Mouse (Mus musculus) limb, embryonic 11.5 days (tissue): ENCODE data around the gene Tmem236. TPM values are rescaled to one million over a fixed set of nuclear protein-coding genes. Genes with fewer than 3 reads are reported as not detected.
"Not testable (repeated sequence)": the region's sequence is repeated elsewhere in the genome, so short reads cannot be mapped to it uniquely, and the experiment has no call there.

ENCODE experiments used
- ATAC-seq: fragments of 200-750 bp; cut with Nextera tagmentation; 2 replicates; pipeline ENCODE4 v1.8.0; 2017; ENCODE audit warnings: low read depth; ENCODE audit not compliant: insufficient number of reproducible peaks, low FRiP score, low TSS enrichment
- DNase-seq: peaks from one replicate; pipeline ENCODE4 v3.0.0-alpha.2; 2015; ENCODE audit warnings: low spot score
- H3K27ac ChIP-seq: fragments of 300-500 bp; sonication (generic); replicated peaks from 2 replicates; pipeline ENCODE4 v1.5.1; 2014; ENCODE audit warnings: low read depth, mild to moderate bottlenecking, low read length
- H3K27me3 ChIP-seq: fragments of 300-500 bp; sonication (generic); 2 replicates; pipeline ENCODE4 v1.6.1; 2014; ENCODE audit warnings: mild to moderate bottlenecking, low read length, mixed read lengths; ENCODE audit not compliant: control insufficient read depth, insufficient read depth
- H3K36me3 ChIP-seq: fragments of 300-500 bp; sonication (generic); 2 replicates; pipeline ENCODE4 v1.6.1; 2014; ENCODE audit warnings: mild to moderate bottlenecking, low read length, moderate library complexity, mixed read lengths; ENCODE audit not compliant: control insufficient read depth, insufficient read depth
- H3K4me1 ChIP-seq: fragments of 300-500 bp; sonication (generic); 2 replicates; pipeline ENCODE4 v1.6.1; 2014; ENCODE audit warnings: low read length, mixed read lengths; ENCODE audit not compliant: control insufficient read depth, insufficient read depth
- H3K4me2 ChIP-seq: fragments of 300-500 bp; sonication (generic); 2 replicates; pipeline ENCODE4 v1.6.1; 2014; ENCODE audit warnings: low read depth, mild to moderate bottlenecking, moderate library complexity; ENCODE audit not compliant: severe bottlenecking
- H3K4me3 ChIP-seq: fragments of 300-500 bp; sonication (generic); 2 replicates; pipeline ENCODE4 v1.5.1; 2014; ENCODE audit warnings: low read depth, low read length
- H3K9ac ChIP-seq: fragments of 300-500 bp; sonication (generic); 2 replicates; pipeline ENCODE4 v1.6.1; 2014; ENCODE audit warnings: mild to moderate bottlenecking, low read length
- H3K9me3 ChIP-seq: fragments of 300-500 bp; sonication (generic); 2 replicates; pipeline ENCODE4 v1.6.1; 2016; ENCODE audit warnings: low read length; ENCODE audit not compliant: control insufficient read depth
- WGBS: fragments of 180-500 bp; shearing (Covaris S2); extraction: QIAGEN DNeasy Blood & Tissue Kit; methylation state at CpG from one replicate; pipeline ENCODE4 v1.1.7; 2014; 5-methylcytosine and 5-hydroxymethylcytosine counted together
- polyA plus RNA-seq: library from polyadenylated mRNA; unstranded; fragments of >200 nt; fragmentation: Nextera tagmentation; extraction: Ambion mirVana; gene quantifications from 2 replicates; pipeline ENCODE4 v1.2.1, GENCODE M21; 2014

Tmem236 gene
- polyA plus RNA-seq, 1 experiment from 2014 or later, result not detected

DNA sequence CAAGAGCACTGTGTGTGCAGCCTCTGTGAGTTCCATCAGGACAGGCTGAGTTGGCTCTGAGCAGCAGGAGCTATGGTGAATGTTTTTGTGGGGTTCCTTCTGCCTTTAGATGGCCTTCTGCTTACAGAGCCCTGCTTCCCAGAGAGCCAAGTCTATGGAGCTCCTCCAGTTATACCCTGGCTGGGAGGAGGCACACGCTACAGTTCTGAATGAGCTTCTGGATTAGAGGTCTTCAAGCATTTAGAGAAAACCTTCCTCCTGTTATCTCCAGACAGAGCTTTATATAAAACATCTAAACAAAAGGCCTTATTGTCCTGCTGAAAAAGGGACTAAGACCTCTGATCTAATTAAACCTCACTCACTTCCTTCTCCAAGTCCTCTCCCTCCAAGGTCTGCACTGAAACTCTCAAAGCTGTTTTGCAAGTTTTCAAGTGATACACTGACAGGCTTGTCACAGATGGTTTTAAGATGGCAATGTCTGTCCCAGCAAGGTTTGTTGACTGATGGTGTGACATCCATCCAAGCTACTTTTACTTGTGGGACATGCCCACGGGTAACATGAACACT lies 26.6 kb downstream of the Tmem236 start:
- not testable (repeated sequence) for H3K9ac ChIP-seq, H3K4me2 ChIP-seq, H3K36me3 ChIP-seq, H3K4me1 ChIP-seq, H3K27me3 ChIP-seq, H3K4me3 ChIP-seq, ATAC-seq, DNase-seq, H3K9me3 ChIP-seq, H3K27ac ChIP-seq
- no CpG with 5 or more reads among the region's 2 CpGs for WGBS

DNA sequence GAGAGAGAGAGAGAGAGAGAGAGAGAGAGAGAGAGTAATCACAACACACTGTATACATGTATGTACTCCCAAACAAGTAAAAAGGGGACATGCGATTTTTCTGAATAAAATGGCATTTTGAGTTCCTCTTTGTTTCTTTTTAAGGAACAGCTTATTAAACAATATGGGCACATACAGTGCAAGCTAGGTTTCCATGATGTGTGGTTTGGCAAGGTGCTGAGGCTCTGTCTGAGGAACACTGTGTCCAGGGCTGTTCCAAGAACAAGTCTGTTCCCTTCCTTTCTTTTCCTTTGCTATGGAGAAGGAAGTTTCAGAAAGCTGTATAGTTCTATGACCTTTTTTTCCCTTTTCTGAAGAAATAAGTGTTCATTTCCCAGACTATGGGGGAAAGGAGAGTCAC lies 30.0 kb downstream of the Tmem236 start:
- no peaks in the 10 kb centered on the region for H3K9me3 ChIP-seq
- no peak overlapping the region for H3K27ac ChIP-seq
- H3K4me1 ChIP-seq, result no peaks in the 10 kb centered on the region
- H3K27me3 ChIP-seq, result no peaks in the 10 kb centered on the region
- H3K9ac ChIP-seq, result no peak overlapping the region
- no peaks in the 10 kb centered on the region for H3K36me3 ChIP-seq
- H3K4me2 ChIP-seq, result no peak overlapping the region
- no peak overlapping the region for H3K4me3 ChIP-seq
- DNase-seq, result no peak
- WGBS, result 100% methylated on average over 1 of the region's 1 CpGs
- ATAC-seq, result no peak

DNA sequence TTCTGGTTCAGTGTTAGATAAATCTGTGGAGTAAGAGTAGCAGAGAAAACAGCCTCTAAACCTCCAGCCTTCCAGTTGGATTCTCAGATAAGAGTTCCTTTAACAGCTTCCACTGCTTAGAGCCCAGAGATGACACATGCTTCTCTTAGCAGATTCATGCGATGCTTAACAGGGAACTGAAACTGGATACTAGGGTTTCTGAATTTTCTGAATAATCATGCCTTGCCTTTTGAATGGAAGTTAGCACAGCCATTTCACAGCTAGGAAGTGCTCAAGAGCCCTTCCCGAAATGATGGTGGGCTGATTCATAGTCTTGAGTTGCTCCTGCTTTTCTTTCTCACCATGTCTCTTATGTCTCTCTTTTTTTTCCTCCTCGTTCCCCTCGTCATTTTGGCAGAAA lies 32.5 kb downstream of the Tmem236 start:
- no peaks in the 10 kb centered on the region for H3K36me3 ChIP-seq
- ATAC-seq, result no peak
- H3K4me3 ChIP-seq, result no peak overlapping the region
- H3K27ac ChIP-seq, result no peak overlapping the region
- no peak overlapping the region for H3K9ac ChIP-seq
- DNase-seq, result no peak
- no peaks in the 10 kb centered on the region for H3K4me1 ChIP-seq
- no peak overlapping the region for H3K4me2 ChIP-seq
- H3K9me3 ChIP-seq, result no peaks in the 10 kb centered on the region
- no peaks in the 10 kb centered on the region for H3K27me3 ChIP-seq
- 77% methylated on average over 4 of the region's 4 CpGs for WGBS

DNA sequence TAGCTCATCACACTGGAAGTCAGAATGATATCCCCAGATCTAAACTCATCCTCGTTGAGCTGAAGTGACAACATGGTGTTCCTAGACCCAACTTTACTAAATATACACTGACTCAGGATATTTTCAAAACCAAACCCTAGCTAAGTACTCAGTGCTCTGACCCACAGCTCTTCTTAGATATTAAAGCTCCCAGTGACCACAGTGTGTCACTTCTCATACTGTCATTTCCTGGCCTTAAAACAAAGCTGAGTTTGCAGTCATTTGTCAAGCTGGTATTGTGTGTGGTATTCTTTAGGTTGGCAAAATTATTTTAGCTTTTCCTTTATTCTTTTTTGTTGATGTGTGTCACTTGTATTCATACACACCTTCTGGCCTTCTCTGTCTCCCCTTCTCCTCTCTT lies 36.4 kb downstream of the Tmem236 start:
- no peaks in the 10 kb centered on the region for H3K36me3 ChIP-seq
- H3K27ac ChIP-seq, result no peak overlapping the region
- no peak for ATAC-seq
- H3K4me2 ChIP-seq, result no peak overlapping the region
- no peaks in the 10 kb centered on the region for H3K9me3 ChIP-seq
- no peak for DNase-seq
- H3K4me1 ChIP-seq, result no peaks in the 10 kb centered on the region
- H3K4me3 ChIP-seq, result no peak overlapping the region
- no peaks in the 10 kb centered on the region for H3K27me3 ChIP-seq
- 80% methylated on average over 1 of the region's 1 CpGs for WGBS
- no peak overlapping the region for H3K9ac ChIP-seq

DNA sequence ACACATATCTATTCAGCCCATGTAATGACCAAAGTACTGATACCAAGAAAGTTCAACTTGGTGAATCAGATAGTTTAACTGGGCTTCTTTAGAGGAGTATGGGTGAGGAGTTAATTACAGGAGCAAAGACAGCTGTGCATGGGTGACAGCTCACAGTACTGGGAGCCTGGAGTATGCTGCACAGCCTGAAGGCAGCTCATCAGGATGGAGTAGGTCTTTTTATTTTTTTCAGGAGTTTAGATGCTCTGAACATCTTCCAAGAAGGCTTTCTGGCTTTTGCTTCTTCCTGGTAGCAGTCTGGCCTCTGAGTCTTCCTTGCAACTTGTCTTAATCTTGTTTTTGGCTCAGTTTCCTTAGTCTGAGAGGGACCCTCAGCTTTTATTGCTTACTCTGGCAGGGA lies 37.3 kb downstream of the Tmem236 start:
- ATAC-seq (no peak), DNase-seq (no peak)
- Histone ChIP-seq H3K4me1 (no peaks in the 10 kb centered on the region), H3K4me2 (no peak overlapping the region), H3K9me3 (no peaks in the 10 kb centered on the region), H3K9ac (no peak overlapping the region), H3K27me3 (no peaks in the 10 kb centered on the region), H3K36me3 (no peaks in the 10 kb centered on the region), H3K27ac (no peak overlapping the region), H3K4me3 (no peak overlapping the region)

DNA sequence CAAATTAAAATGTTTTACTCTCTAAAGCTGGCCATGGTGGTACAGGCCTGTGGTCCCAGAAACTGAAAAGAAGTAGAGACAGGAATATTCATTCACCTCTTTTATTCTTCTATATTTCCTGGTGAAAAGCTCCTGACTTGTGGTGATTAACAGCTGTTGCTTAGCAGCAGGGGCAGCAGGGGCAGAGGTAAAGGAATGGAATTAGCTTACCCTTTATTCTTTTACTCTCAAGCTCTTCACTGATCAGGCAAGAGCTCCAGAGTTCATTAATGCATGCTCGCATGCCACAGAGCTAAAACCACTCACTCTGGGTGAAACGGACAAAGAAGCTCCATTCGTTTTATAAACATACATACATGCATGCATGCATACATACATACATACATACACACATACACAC lies 40.4 kb downstream of the Tmem236 start:
- Histone ChIP-seq H3K27me3 (no peaks in the 10 kb centered on the region), H3K9me3 (no peaks in the 10 kb centered on the region), H3K4me1 (no peaks in the 10 kb centered on the region), H3K9ac (no peak overlapping the region), H3K4me2 (no peak overlapping the region), H3K27ac (no peak overlapping the region), H3K4me3 (no peak overlapping the region), H3K36me3 (no peaks in the 10 kb centered on the region)
- 57% methylated on average over 3 of the region's 3 CpGs for WGBS
- DNase-seq (no peak), ATAC-seq (no peak)

DNA sequence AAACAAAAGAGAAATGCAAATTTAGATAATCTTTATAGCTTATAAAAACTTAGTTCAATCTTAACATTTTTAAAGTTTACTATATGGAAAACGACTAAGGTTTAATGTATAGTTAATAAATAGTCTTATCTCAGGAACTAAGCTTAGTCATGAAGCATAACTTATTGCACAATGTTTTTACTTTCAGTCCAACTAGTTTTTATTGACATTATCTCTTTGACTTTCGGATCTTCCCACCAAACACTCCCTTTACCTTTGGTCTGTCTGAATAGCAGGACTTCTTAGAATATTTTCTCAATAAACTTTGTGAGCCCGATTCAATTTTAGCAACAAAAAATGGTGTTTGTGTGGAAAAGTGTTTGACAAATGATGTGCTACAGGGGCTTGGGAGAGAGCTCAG lies 42.3 kb downstream of the Tmem236 start:
- Histone ChIP-seq H3K36me3 (no peaks in the 10 kb centered on the region), H3K4me1 (no peaks in the 10 kb centered on the region), H3K27me3 (no peaks in the 10 kb centered on the region), H3K4me2 (no peak overlapping the region), H3K9me3 (no peaks in the 10 kb centered on the region), H3K9ac (no peak overlapping the region), H3K4me3 (no peak overlapping the region), H3K27ac (no peak overlapping the region)
- DNase-seq (no peak), ATAC-seq (no peak)
- WGBS, result 86% methylated on average over 3 of the region's 3 CpGs

DNA sequence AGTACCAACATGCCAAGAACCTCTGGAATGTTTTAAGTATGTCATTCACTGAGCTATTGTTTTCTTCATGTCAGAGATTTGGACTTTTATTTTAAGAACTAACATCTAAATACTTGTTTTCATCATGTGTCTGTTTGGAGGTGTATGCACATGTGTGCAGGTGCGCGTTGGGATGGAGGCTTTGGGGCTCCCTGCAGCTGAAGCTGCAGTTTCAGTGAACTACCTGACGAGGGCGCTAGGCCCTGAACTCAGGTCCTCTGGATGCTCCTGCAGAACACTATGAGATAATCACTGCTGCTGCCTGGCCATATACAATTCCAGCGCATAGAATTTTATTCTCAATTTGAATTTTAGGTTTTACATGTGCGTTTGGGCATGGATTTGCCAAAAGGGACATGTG lies 43.8 kb downstream of the Tmem236 start:
- no peaks in the 10 kb centered on the region for H3K9me3 ChIP-seq
- H3K4me1 ChIP-seq, result no peaks in the 10 kb centered on the region
- DNase-seq (no peak), ATAC-seq (no peak)
- H3K36me3 ChIP-seq, result no peaks in the 10 kb centered on the region
- no peak overlapping the region for H3K4me2 ChIP-seq
- H3K9ac ChIP-seq, result no peak overlapping the region
- H3K27ac ChIP-seq, result no peak overlapping the region
- H3K4me3 ChIP-seq, result no peak overlapping the region
- no peaks in the 10 kb centered on the region for H3K27me3 ChIP-seq
- 79% methylated on average over 6 of the region's 6 CpGs for WGBS

DNA sequence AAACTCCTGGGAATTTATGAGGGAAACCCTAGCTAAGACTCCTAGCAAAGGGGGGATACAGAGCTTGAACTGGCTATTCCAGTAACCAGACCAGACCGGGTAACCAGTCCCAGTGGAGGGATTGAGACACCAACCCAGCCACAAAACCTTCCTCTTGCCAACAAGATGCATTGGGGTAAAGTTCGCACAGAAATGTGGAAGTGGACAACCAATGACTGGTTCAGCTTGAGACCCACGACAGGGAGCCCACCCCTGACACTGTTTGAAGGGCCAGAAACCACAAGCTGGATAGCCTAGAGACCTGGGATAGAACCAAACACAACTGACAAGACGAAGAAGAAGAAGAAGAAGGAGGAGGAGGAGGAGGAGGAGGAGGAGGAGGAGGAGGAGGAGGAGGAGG lies 50.1 kb downstream of the Tmem236 start:
- Histone ChIP-seq H3K4me3 (no peak overlapping the region), H3K9me3 (no peaks in the 10 kb centered on the region), H3K36me3 (no peaks in the 10 kb centered on the region), H3K4me2 (no peak overlapping the region), H3K27me3 (no peaks in the 10 kb centered on the region), H3K27ac (no peak overlapping the region), H3K9ac (no peak overlapping the region), H3K4me1 (no peaks in the 10 kb centered on the region)
- ATAC-seq, result no peak
- no peak for DNase-seq
- WGBS, result 82% methylated on average over 3 of the region's 4 CpGs
